Mouse (Mus musculus) left cerebral cortex, postnatal 14 days (tissue): Measurements from ENCODE around the gene Tbc1d4. TPM values are rescaled to one million over a fixed set of nuclear protein-coding genes. Genes with fewer than 3 reads are reported as not detected.

ENCODE experiments used
- DNase-seq, 2 experiments: peaks; one replicate each; pipeline ENCODE4 v3.0.0; 2021 to 2022; ENCODE audit warnings: low spot score in 2 of 2, mixed read lengths in 1 of 2
- intact Hi-C: fragments of 180-260 bp; cut with DNase I; formaldehyde crosslinking; loops from one replicate; pipeline ENCODE4 v1.15.1; 2025
- total RNA-seq, 2 experiments: library from RNA; stranded (reverse); gene quantifications; 2 replicates each; pipeline ENCODE4 v1.2.3; 2021

The Tbc1d4 gene
- total RNA-seq, 2 experiments from 2014 or later: 6.8 to 10.1 TPM

DNA sequence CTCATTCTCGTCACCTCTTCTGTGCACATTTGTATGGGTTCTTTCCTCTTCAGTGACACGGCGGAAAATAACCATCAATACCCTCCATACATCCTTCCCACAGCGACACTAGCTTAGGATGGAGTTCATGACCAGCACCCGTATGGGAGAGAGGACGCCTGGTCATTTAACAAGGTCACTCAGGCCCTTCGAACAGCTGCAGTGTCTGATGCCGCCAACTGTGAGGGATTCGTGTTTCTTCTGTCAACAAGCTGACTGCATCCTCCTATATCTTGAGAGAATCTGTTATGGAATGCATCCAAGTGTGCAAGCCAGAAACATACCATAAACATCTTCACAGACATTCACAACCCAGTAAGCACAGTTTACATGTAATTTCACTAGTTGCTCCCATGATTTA is 67.1 kb downstream of the Tbc1d4 start:
- DNase-seq: no peak
- intact Hi-C loops: no loop called here

DNA sequence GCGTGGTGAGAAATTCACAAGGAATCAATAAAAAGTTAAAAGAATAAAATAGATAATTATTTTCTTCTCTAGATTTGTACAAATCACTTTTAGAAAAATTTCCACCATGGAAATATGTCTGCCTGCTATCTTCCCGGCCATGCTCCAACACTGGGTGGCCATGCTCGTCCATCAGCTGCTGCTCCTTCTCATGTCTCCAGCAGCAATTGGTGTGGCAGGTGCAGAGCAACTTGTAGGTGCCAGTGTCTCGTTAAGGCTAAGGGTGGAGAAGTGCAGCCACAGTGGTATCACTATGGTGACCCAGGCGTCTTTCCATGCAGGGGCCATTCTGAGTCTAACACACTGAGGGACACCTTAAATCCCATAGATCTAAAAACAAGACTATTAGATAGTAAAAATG is 67.8 kb downstream of the Tbc1d4 start:
- intact Hi-C loops: no loop called here
- no peak for DNase-seq

DNA sequence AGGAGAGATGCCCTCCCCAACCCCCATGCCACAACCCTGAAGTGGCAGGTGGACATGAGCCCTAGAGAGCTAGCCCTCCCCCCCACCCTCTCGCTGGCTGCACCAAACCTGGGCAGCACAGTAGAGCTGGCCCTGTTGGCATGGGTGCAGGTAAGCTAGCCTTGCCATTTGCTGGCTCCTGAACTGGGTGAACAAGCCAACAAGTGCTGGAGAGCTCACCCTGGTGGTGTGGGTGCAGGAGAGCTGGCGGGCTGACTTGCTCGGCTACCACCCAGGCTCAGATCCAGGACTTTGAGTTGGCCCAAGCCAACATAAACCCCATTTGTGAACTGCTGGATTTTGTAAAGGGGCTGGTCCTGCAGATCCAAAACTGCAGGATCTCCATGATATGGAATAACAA is 68.5 kb downstream of the Tbc1d4 start:
- DNase-seq: no peak

DNA sequence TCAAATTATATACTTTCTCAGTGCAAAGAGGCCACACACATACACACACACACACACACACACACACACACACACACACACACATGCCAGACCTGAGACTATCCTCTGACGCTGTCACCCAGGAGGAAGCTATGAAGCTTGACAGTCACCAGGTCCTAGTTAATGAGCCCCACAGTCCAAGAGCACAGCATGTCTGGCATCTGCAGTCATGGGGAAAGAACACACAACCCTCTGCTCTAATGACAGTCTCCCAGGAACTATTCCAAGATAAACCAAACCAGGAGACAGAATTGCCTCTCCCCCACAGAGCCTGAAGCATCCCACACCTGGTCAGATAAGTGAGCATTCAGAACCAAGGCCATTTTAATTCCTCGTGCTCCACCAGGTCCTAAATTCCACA is 71.1 kb downstream of the Tbc1d4 start:
- no peak for DNase-seq
- intact Hi-C loops: no loop called here

More for the DNA sequence above, 68.5 kb downstream of the Tbc1d4 start:
- intact Hi-C loops: no loop called here

DNA sequence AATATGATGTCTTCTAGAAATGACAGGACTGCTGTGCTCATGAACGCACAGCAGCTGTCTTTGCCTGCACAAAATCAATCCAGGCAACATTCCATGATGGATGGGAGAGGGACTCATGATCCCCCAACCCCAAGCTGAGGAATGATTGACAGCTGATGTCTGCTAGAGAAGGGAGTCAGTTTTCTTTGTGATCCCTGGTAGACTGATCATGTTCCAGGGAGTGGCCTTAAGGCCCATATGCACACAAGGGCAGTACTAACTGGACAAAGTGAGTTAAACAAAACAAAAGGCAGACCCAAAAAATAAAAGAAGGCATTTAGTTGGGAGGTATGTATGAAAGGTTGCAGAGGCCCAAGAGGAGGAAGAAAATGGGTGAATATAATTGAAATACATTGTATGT is 71.6 kb downstream of the Tbc1d4 start:
- intact Hi-C loops: no loop called here
- no peak for DNase-seq

DNA sequence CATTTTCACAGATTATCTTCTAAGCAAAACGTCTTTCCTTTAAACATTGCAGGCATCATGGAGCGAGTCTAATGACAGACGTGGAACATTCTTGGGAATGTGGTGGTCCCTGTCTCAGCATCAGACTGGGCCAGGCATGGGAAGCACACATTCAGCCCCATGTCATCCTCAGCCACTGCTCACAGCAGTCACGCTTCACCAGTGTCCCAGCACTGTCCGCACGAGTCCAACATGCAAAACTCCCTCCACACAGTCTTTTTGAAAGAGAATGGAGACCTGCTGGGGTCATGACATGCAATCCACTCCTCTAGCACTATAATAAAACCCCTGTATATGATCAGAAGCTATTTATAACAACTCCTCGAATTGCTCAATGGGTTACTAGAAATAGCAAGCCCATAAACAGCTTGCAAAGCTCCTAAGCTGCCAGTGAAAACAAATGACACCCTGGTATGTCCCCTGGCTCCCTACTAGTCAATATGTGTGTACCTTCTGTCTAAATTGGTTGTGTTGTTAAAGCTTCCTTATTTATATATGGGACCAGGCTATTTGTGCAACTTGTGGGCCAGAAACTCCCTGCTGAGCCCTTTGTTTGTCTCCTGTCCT is 76.8 kb downstream of the Tbc1d4 start:
- DNase-seq: no peak
- intact Hi-C loops: no loop called here

DNA sequence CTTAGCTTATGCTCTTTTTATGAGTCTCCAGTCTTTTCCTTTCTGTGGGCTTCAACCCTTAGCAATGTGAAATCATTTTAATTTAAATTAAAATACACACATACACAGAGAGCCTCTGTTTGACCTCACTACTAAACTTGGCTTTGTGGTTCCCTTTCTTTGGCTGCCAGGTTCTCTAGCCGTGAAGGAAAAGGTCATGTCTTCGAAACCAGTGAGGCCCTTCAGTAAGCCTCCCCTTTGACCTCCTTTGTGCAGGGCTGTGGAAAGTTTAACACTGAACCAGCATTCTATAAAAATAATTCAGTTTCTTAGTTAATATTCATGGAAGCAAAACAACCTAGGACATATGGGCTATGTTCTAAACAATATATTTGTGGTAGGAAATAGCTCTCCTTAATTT is 78.5 kb downstream of the Tbc1d4 start:
- DNase-seq: no peak
- intact Hi-C loops: no loop called here

DNA sequence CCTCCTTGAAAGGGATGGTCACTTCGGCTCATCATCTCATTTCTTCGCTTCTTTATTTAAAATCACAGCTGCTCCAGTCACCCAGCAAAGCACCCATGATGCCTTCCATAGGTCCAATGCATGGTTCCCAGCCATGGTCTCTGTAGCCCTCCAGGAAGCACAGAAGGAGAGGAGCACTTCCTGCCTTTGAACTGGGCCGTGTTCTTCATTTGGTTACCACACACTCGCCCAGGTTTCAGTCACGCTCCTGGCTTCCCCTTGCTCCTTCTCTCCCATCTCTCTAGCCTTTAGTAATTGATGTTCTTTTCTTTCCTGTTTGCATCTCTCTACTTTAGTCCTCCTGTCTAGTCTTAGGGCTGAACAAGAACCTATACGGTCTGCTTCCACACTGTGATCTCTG is 79.8 kb downstream of the Tbc1d4 start:
- DNase-seq: no peak
- intact Hi-C loops: no loop called here

DNA sequence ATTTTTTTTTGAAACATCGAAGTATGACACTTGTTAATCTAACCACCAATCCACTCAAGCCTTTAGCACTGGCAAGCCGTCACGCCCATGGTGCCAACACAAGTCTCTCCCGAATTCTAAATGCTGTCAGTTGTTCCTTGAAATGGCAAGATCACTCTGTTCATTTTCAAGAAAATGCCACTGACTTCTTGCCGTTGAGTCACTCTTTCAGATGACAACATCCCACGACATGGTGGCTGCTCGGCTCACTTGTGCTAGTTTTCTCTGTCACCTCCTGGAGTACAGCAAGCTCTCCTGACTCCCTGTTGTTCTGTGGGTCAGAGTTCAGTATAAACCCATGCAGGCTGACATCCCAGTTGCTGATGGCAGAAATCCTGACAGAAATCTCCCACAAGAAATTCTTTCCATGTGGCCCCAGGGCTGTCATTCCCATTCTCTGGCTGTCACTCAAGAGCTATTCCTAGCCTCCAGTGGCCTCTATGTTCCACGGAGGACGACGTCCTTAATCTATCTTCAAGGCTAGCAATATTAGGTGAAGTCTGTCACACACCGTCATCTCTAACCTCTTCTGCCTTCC is 81.5 kb downstream of the Tbc1d4 start:
- intact Hi-C loops: no loop called here
- no peak for DNase-seq

DNA sequence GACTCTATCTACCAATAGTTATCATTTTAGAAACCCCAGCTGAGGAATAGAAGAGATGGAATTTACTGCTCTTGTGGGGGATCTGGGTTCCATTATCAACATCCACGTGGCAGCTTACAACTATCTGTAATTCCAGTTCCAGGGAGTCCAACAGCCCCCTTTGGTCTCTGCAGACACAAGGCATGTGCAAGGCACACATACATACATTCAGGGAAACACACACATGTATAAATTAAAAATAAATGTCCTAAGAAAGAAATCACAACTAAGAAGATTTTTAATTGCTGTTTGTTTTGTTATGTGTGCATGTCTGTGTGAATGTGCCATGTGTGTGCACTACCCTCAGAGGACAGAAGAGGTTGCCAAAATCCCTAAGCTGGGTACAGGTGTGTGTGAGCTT is 82.5 kb downstream of the Tbc1d4 start:
- no peak for DNase-seq
- intact Hi-C loops: no loop called here

DNA sequence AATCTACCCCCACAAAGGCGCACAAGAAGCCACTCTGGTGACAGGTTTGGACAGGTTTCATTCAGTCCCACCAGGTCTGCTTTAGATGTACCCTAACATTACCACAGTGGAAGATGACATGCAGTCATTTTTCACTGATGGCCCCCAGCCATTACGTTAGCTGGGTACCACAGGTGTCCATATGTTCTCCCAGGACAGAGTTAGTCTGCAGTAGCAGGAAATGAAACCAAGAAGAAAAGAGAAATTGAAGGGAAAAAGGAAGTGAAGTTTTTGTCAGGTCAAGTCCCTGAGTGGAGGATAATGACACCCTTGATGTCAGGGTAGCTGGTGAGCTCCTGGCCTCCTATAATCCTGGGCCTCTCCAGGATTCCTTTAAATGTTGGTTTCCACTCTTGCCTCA is 89.0 kb downstream of the Tbc1d4 start:
- no peak for DNase-seq
- intact Hi-C loops: loop anchor here (5.0 kb wide), 1 partner anchor 132 kb away; the partner anchor contains the start of gene Uchl3

DNA sequence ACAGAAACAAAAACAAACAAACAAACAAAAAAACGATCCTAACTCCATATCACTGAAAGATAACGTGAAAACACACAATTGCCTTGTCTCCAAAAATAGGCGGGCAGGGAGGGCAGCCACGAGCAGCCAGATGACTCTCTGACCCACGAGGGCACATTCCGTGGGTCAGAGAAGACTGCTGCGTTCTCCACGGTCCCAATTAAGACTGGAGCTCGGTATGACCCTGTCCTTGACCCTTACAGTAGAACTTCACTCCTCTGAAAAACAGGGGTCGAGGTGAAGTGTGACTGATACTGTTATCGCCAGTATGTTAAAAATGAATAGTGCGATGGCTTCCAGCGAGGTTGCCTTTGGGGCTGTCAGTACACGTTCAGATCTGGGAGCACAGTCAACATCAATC is 90.7 kb downstream of the Tbc1d4 start:
- DNase-seq: no peak
- intact Hi-C loops: loop anchor here (5.0 kb wide), 1 partner anchor 134 kb away; the partner anchor contains the start of gene Uchl3

DNA sequence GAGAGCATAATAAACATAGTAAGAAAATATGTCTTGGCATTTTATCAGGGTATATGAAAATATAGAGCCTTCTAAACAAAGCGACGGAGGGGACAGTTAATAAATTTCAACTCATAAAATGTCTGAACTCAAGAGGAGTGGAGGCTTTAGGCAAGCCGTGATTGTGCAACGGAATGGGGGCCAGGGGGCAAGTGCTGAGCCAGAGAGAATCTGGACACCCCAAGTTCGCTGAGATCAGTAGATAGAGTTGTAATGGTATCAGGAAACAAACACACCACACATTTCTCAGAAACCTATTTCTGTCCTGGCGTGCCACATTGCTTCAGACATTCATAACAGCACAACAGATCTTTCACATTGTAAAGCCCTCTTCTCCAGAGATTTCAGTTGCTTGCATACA is 91.2 kb downstream of the Tbc1d4 start:
- DNase-seq: no peak
- intact Hi-C loops: loop anchor here (2.0 to 5.0 kb wide), 2 partner anchors 91 to 134 kb away; partner anchors contain the start of genes Tbc1d4 and Uchl3

DNA sequence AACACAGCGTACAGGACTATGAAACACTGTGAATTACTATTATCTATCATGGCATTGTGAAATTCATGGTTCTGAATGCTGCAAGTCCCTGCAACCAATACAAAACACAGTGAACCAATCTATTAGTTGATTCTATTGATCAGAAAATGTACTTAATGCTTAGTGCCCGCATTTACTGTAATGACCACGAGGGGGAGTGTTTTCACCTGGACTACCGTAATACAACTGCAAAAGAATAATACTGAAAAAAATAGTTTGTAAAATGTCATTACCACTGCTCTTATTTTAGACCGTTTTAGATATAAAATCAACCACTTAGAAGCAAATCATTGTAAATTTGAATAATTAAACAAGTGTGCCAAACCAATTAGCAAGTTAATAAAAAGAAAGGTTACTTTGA is 91.7 kb downstream of the Tbc1d4 start:
- peak; percentile 15 to 54 for DNase-seq
- intact Hi-C loops: loop anchor here (2.0 to 5.0 kb wide), 2 partner anchors 91 to 135 kb away; partner anchors contain the start of genes Tbc1d4 and Uchl3

DNA sequence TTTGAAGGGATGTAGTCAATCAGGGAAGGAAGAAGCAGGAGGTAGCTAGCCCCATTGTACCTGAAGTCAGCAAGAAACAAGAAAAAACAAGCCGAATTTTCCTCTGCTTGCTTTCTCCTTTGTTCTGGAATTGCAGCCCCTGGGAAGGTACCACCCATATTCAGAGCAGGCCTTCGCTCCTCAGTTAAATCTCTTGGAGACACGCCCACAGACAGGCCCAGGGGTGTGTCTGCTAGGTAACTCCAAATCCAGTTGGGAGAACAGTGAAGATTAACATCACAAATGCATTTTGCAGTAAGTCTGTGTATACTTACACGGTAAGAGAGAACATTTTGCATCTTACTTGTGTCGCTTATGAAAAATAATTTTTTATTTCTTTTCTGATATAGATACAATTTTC is 92.1 kb downstream of the Tbc1d4 start:
- intact Hi-C loops: loop anchor here (2.0 to 5.0 kb wide), 2 partner anchors 92 to 135 kb away; partner anchors contain the start of genes Tbc1d4 and Uchl3
- no peak for DNase-seq

DNA sequence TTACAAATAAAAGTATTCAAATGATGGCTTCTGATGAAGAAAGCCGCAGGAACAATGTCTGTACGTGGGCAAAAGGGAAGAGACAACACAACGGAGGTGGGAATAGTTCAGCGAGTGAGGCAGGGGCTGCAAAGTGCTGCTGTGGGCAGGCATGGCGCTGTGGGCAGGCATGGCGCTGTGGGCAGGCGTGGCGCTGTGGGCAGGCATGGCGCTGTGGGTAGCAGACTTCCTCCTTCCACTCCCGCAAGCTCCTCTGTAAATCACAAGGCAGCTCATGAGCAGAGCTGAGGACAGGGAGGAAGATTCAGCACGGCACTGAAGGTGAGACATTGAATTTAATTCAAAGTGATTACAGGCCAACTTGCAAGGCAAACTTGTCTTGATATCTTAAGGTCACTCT is 93.0 kb downstream of the Tbc1d4 start:
- intact Hi-C loops: loop anchor here (2.0 to 5.0 kb wide), 2 partner anchors 93 to 136 kb away; partner anchors contain the start of genes Tbc1d4 and Uchl3
- DNase-seq: no peak

DNA sequence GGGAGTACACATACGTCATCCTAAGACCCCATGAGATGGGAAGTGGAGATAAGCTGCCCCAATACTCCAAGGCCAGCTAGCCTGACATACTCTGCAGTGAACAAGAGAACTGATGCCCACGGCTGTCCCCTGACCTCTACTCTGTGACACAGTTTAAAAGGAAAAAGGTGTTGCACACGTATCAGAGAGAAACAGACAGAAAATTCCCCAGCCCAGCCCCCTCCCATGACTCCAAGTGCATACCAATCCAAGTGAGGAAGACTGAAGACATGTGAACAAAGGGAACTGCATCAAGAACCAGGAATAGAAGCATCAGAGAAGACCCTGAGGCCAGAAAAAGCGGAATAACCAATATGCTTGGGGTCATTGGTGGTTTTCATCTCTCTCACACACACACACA is 93.7 kb downstream of the Tbc1d4 start:
- DNase-seq: no peak
- intact Hi-C loops: loop anchor here (5.0 kb wide), 1 partner anchor 137 kb away; the partner anchor contains the start of gene Uchl3

DNA sequence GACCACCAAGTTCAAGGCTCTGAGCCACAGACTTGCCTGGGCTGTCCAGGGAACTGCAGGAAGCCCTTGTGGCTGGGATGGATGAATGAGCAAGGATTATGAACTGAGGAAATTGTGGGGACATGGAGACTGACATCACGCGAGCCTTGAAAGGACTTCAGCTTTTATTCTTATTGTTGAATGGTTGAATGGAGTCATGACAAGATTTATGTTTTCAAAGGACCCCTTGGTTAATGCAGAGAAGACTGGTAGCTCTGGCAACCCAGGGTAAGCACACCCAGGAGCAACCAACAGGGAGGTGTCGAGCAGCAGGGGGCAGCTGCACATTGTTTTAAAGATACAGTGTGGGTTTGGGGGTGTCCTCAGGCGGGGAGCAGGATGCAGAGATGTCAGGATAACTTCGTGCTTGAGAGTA is 94.4 kb downstream of the Tbc1d4 start:
- intact Hi-C loops: no loop called here
- no peak for DNase-seq

DNA sequence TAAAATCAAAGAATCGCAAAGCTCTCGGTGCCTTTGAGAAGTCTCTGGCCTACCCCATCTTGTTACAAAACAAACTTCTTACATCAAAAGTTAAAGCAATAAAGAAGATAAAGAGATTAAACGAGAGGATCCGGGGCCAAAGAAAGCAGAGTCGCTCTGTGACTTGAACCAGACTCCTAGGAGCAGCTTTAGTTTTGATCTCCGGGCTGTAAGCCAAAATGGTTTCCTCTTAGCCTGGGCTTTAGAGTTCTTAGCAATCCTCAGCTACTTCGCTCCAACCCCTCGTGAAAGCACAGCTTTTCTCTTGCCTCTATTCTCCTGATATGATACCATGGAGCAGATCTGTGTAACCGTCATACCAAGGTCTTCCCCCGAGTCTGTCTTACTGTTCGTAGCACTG is 95.8 kb downstream of the Tbc1d4 start:
- no peak for DNase-seq
- intact Hi-C loops: no loop called here

DNA sequence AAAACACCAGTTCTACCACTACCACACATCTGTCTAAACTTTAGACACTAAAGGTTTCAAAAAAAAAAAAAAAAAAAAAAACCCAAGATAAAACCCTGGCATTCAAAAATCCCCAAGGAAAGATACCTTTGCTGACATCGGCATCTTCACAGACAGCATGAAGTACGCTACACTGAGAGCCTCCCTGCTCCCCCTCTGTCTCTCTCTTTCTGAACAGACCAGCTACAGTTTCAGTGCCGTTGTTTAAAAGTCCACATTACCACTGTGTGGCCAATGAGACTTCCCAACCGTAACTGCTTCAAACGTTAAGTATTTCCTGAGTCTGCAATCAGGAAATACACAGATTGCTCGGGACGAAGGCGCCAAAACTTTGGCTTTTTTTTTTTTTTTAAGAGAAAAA is 97.6 kb downstream of the Tbc1d4 start:
- intact Hi-C loops: no loop called here
- DNase-seq: no peak
